Mouse (Mus musculus) bone marrow, adult 2 months (tissue): Measurements from ENCODE around the gene Cacna1d.

Source experiments
- CTCF ChIP-seq: fragments of 200-500 bp; IDR thresholded peaks from 2 replicates; pipeline ENCODE4 v1.5.1; 2011; ENCODE audit warnings: low read length, control low read depth; ENCODE audit not compliant: control insufficient read depth, insufficient read depth
- POLR2A ChIP-seq: fragments of 200-500 bp; IDR thresholded peaks from 2 replicates; pipeline ENCODE4 v1.6.1; 2011; ENCODE audit warnings: low read depth, mild to moderate bottlenecking, control low read depth, low read length, borderline replicate concordance; ENCODE audit not compliant: control insufficient read depth

- no peak for TF ChIP-seq CTCF
- TF ChIP-seq POLR2A = no peak
These were observed 471.3 kb downstream of the Cacna1d start for GRCm38 (mm10) chr14:30019792-30020575.
